Comparison of ENCODE assay signal across 15 mouse cellular contexts in genomic region chr5:139141326-139141725, GRCm38 (mm10). TPM values are rescaled to one million over a fixed set of nuclear protein-coding genes. Genes with fewer than 3 reads are reported as not detected.
DNase-seq lines count a peak whose midpoint lies in the region; ATAC-seq and TF ChIP-seq lines count a peak whose summit lies in the region.
"Had no signal": no experiment of that assay in that cellular context is flagged by ENCODE, and none has a peak within 500 bp of the region (broad histone marks: within the 10 kb centered on the region; RNA-seq: fewer than 3 reads in every experiment).

No protein-coding gene starts in this region.

- DNase-seq in heart, adult 11 months = peak; percentile 90
- DNase-seq in heart, postnatal 25 days (ENCODE audit: low spot score) = no peak
- DNase-seq in right cerebral cortex, postnatal 10 days (ENCODE audit: low spot score in 2 of 2) = peak; percentile 63 to 74
- DNase-seq in right cerebral cortex, postnatal 36 days (ENCODE audit: low spot score in 2 of 2) = no peak
- peak; percentile 12 to 27 for DNase-seq in heart, postnatal 36 days
- no peak for DNase-seq in layer of hippocampus, adult 9-11 months
- no peak for DNase-seq in layer of hippocampus, postnatal 25 days (ENCODE audit: extremely low spot score in 1 of 2, low spot score in 1 of 2)
- no peak for DNase-seq in liver, postnatal 0 days
- DNase-seq: thymus, postnatal 4 days had no signal

- no peaks in the 10 kb centered on the region for H3K9me3 ChIP-seq in liver, postnatal 0 days (ENCODE audit: low read length)
- H3K9me3 ChIP-seq: intestine, embryonic 15.5 days; limb, embryonic 12.5 days; neural tube, embryonic 12.5 days had no signal

- intact Hi-C loops in heart, postnatal 25 days (cut with DNase I) = loop anchor here (1.0 kb wide), 1 partner anchor 56 kb away; no protein-coding TSS in a partner anchor
- intact Hi-C loops in heart, postnatal 36 days (cut with DNase I) = no loop called here

- H3K27me3 ChIP-seq in liver, postnatal 0 days (ENCODE audit: insufficient read depth, low read length) = no peaks in the 10 kb centered on the region
- H3K27me3 ChIP-seq: intestine, embryonic 15.5 days; limb, embryonic 12.5 days; neural tube, embryonic 12.5 days had no signal

- TF ChIP-seq CTCF in liver, postnatal 0 days (IDR thresholded peaks at IDR 0.05; ENCODE audit: low read depth) = no peak

- no peaks in the 10 kb centered on the region for H3K36me3 ChIP-seq in liver, postnatal 0 days (replicated peaks; ENCODE audit: insufficient read depth, low read length)
- H3K36me3 ChIP-seq: intestine, embryonic 15.5 days; limb, embryonic 12.5 days; neural tube, embryonic 12.5 days had no signal

- ATAC-seq in liver, postnatal 0 days = no peak
- ATAC-seq: activated CD4-positive, CD25-positive, alpha-beta regulatory T cell, adult 4 months; intestine, embryonic 15.5 days had no signal

- no peak for TF ChIP-seq EP300 in liver, postnatal 0 days (IDR thresholded peaks at IDR 0.05; ENCODE audit: low read depth)

- H3K4me2 ChIP-seq in liver, postnatal 0 days (ENCODE audit: low read depth, low read length) = no peak overlapping the region
- H3K4me2 ChIP-seq: intestine, embryonic 15.5 days; limb, embryonic 12.5 days; neural tube, embryonic 12.5 days had no signal

- no peak overlapping the region for H3K9ac ChIP-seq in liver, postnatal 0 days (replicated peaks)
- H3K9ac ChIP-seq: intestine, embryonic 15.5 days; limb, embryonic 12.5 days; neural tube, embryonic 12.5 days had no signal

- no peak overlapping the region for H3K27ac ChIP-seq in liver, postnatal 0 days (ENCODE audit: low read depth)
- H3K27ac ChIP-seq: intestine, embryonic 15.5 days; limb, embryonic 12.5 days; neural tube, embryonic 12.5 days had no signal

- H3K4me1 ChIP-seq in liver, postnatal 0 days (ENCODE audit: insufficient read depth) = no peaks in the 10 kb centered on the region
- H3K4me1 ChIP-seq: limb, embryonic 12.5 days; neural tube, embryonic 12.5 days had no signal

- H3K4me3 ChIP-seq in liver, postnatal 0 days (ENCODE audit: low read depth, low read length) = no peak overlapping the region
- H3K4me3 ChIP-seq: intestine, embryonic 15.5 days; limb, embryonic 12.5 days; megakaryocyte, embryonic 14.5 days; neural tube, embryonic 12.5 days had no signal

- WGBS in liver, postnatal 0 days (ENCODE audit: insufficient replicate concordance) = 66% methylated on average over 5 of the region's 5 CpGs

RNA-seq across cellular contexts. Expression of gene Prkar1b, which starts 8.5 kb away (rescaled TPM):
- total RNA-seq in heart, postnatal 25 days (2021) = 1 to 10 TPM; 1.7 to 2.5 TPM
- total RNA-seq in heart, postnatal 36 days (2021) = 1 to 10 TPM; 1.5 to 4.4 TPM
- total RNA-seq in layer of hippocampus, postnatal 25 days (2021) = 100 to 1,000 TPM; 375 to 428 TPM
- polyA plus RNA-seq in liver, postnatal 0 days (2015; fragmentation: Nextera tagmentation; extraction: Ambion mirVana) = 0.43 and 0.62 TPM in 2 replicates
- total RNA-seq: common myeloid progenitor, adult 5-6 weeks had no signal

RNA-seq across cellular contexts. Expression of gene Dnaaf5, which starts 8.7 kb away (rescaled TPM):
- total RNA-seq in heart, postnatal 25 days (2021) = 10 to 100 TPM; 14.5 to 21.9 TPM
- 10 to 100 TPM; 16.0 to 16.2 TPM for total RNA-seq in heart, postnatal 36 days (2021)
- 1 to 10 TPM; 6.8 to 7.6 TPM for total RNA-seq in layer of hippocampus, postnatal 25 days (2021)
- 1.3 and 1.4 TPM in 2 replicates for polyA plus RNA-seq in liver, postnatal 0 days (2015; fragmentation: Nextera tagmentation; extraction: Ambion mirVana)

RNA-seq across cellular contexts. Expression of gene Sun1, which starts 59.1 kb away (rescaled TPM):
- total RNA-seq in heart, postnatal 25 days (2021) = 10 to 100 TPM; 42.4 to 53.7 TPM
- 10 to 100 TPM; 48.2 to 50.1 TPM for total RNA-seq in heart, postnatal 36 days (2021)
- total RNA-seq in layer of hippocampus, postnatal 25 days (2021) = 10 to 100 TPM; 65.6 to 86.5 TPM
- polyA plus RNA-seq in liver, postnatal 0 days (2015; fragmentation: Nextera tagmentation; extraction: Ambion mirVana) = 7.9 and 8.6 TPM in 2 replicates

Comparison
In these comparisons a context has a peak if more than half of its experiments do, and no peak if none do; other contexts are left out.
1. DNase-seq: peak in heart, adult 11 months (single experiment), right cerebral cortex, postnatal 10 days (2 of 2) and heart, postnatal 36 days (2 of 2); none in heart, postnatal 25 days (single experiment), right cerebral cortex, postnatal 36 days (0 of 2), layer of hippocampus, adult 9-11 months (single experiment), layer of hippocampus, postnatal 25 days (0 of 2) and liver, postnatal 0 days (single experiment).
2. RNA of gene Prkar1b, which starts 8.5 kb away (total RNA-seq): 375 to 428 TPM in layer of hippocampus, postnatal 25 days; 1.5 to 4.4 TPM in heart, postnatal 36 days and 1.7 to 2.5 TPM in heart, postnatal 25 days; every median in the first group is over 10 times any median in the second.